Mouse (Mus musculus): ENCODE measurements at regions not wholly inside any gene's neighbourhood (a gene's known extent, or its start where the extent isn't known, plus 50 kb on each side); places are given as distances from the start of the nearest gene placed in this dataset.

DNA sequence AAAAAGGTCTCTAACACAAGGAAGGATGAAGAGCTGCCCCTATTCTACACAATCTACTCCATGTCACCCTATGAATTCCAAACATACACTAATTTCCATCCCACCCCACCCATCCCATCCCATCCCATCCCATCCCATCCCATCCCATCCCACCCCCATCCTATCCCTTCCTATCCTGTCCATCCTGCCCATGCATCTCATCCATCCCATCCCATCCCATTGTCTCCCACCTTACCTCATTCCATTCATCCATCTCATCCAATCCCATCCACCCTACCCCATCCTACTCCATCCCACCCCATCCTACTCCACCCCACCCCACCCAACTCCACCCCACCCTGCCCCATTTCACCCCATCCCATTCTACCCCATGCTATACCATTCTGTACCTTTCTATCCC is 91.9 kb upstream of the Fam92a start:
- H3K9ac ChIP-seq (ENCODE audit: low read depth, low read length): no peak overlapping the region
- H3K4me2 ChIP-seq (ENCODE audit: low read length): no peak overlapping the region
- no peak overlapping the region for H3K27ac ChIP-seq (ENCODE audit: low read length)
- H3K9me3 ChIP-seq (replicated peaks; ENCODE audit: control insufficient read depth, low read length, poor library complexity, severe bottlenecking): no peaks in the 10 kb centered on the region
- no peaks in the 10 kb centered on the region for H3K27me3 ChIP-seq (ENCODE audit: control insufficient read depth, insufficient read depth, low read depth, low read length)
- H3K4me3 ChIP-seq (ENCODE audit: low read depth, low read length): no peak overlapping the region
- no peaks in the 10 kb centered on the region for H3K36me3 ChIP-seq (ENCODE audit: control insufficient read depth, insufficient read depth, low read length)
- peaks cover 6% of the 10 kb centered on the region; the same call in 1 of the 2 replicates for H3K4me1 ChIP-seq (ENCODE audit: control insufficient read depth, insufficient read depth, low read length)
- ATAC-seq: peak; percentile 66; the same call in 1 of the 2 replicates

DNA sequence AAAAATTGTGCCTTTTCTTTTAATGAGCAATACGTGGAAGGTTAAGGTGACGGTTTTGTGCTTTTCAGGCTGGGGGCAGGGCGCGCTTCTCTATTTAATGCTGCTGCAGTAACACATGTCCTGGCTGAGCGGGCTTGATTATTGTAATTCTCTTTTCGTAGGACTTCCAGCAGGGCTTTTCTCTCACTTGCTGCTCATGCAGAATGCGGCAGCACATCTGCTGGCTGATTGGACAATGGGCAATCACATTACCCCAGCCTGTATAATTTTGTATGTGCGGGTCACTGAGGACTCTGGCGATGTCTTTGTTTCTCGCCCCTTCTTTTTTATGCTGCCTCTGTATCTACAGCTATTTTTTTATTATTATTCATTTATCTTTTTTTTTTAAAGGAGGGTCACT is 91.4 kb upstream of the Fam92a start:
- Histone ChIP-seq H3K27ac (ENCODE audit: low read length) (peak overlapping the region; percentile 69), H3K9ac (ENCODE audit: low read depth, low read length) (peak overlapping the region; percentile 52; the same call in 1 of the 2 replicates)
- WGBS: 16% methylated on average over 10 of the region's 10 CpGs

DNA sequence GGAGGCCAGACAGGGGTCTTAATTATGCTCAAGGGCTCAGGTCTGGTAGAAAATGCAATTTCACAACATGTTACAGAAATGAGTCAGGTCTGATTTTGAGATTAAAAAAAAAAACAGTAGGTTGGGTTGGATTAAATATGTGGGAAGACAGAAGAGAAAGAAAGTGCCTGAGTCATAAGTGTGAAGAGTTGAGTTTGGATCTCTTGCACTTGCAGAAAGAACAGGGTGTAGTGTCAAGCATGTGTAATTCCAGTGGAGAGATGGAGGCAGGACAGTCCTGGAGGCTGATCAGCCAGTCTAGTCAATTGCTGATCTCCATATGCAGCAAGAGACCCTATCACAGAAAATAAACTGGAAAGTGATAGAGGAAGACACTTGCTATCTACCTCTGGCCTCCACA is 76.2 kb upstream of the Fam92a start:
- ATAC-seq: no peak
- Histone ChIP-seq H3K4me3 (ENCODE audit: low read depth, low read length) (no peak overlapping the region), H3K9ac (ENCODE audit: low read depth, low read length) (no peak overlapping the region), H3K4me2 (ENCODE audit: low read length) (no peak overlapping the region), H3K4me1 (ENCODE audit: control insufficient read depth, insufficient read depth, low read length) (no peaks in the 10 kb centered on the region), H3K9me3 (replicated peaks; ENCODE audit: control insufficient read depth, low read length, poor library complexity, severe bottlenecking) (no peaks in the 10 kb centered on the region), H3K27me3 (ENCODE audit: control insufficient read depth, insufficient read depth, low read depth, low read length) (no peaks in the 10 kb centered on the region), H3K36me3 (ENCODE audit: control insufficient read depth, insufficient read depth, low read length) (no peaks in the 10 kb centered on the region), H3K27ac (ENCODE audit: low read length) (no peak overlapping the region)

More for the DNA sequence above, 91.4 kb upstream of the Fam92a start:
- H3K36me3 ChIP-seq (ENCODE audit: control insufficient read depth, insufficient read depth, low read length): no peaks in the 10 kb centered on the region
- H3K27me3 ChIP-seq (ENCODE audit: control insufficient read depth, insufficient read depth, low read depth, low read length): no peaks in the 10 kb centered on the region
- no peak overlapping the region for H3K4me3 ChIP-seq (ENCODE audit: low read depth, low read length)
- peak overlapping the region; percentile 41 for H3K4me2 ChIP-seq (ENCODE audit: low read length)
- H3K9me3 ChIP-seq (replicated peaks; ENCODE audit: control insufficient read depth, low read length, poor library complexity, severe bottlenecking): no peaks in the 10 kb centered on the region
- peaks cover 6% of the 10 kb centered on the region; the same call in 1 of the 2 replicates for H3K4me1 ChIP-seq (ENCODE audit: control insufficient read depth, insufficient read depth, low read length)
- peak; percentile 92 for ATAC-seq

- Histone ChIP-seq H3K36me3 (ENCODE audit: control insufficient read depth, insufficient read depth, low read length) (no peaks in the 10 kb centered on the region), H3K27ac (ENCODE audit: low read length) (no peak overlapping the region), H3K4me2 (ENCODE audit: low read length) (no peak overlapping the region), H3K9ac (ENCODE audit: low read depth, low read length) (no peak overlapping the region), H3K4me1 (ENCODE audit: control insufficient read depth, insufficient read depth, low read length) (peaks cover 3% of the 10 kb centered on the region; the same call in 1 of the 2 replicates), H3K9me3 (replicated peaks; ENCODE audit: control insufficient read depth, low read length, poor library complexity, severe bottlenecking) (no peaks in the 10 kb centered on the region), H3K27me3 (ENCODE audit: control insufficient read depth, insufficient read depth, low read depth, low read length) (no peaks in the 10 kb centered on the region), H3K4me3 (ENCODE audit: low read depth, low read length) (no peak overlapping the region)
- ATAC-seq: no peak
- 77% methylated on average over 4 of the region's 4 CpGs for WGBS
These were observed 74.8 kb upstream of the Fam92a start for GRCm38 (mm10) chr4:12246595-12246994.

GRCm38 (mm10) chr4:12240941-12241571 is 69.2 kb upstream of the Fam92a start:
- Histone ChIP-seq H3K9ac (ENCODE audit: low read depth, low read length) (0 out of 2 replicates have a peak overlapping the region, but pooled peaks have one; percentile 44), H3K4me3 (ENCODE audit: low read depth, low read length) (peak overlapping the region; percentile 25; the same call in 1 of the 2 replicates), H3K36me3 (ENCODE audit: control insufficient read depth, insufficient read depth, low read length) (no peaks in the 10 kb centered on the region), H3K27ac (ENCODE audit: low read length) (peak overlapping the region; percentile 42; the same call in 1 of the 2 replicates), H3K4me2 (ENCODE audit: low read length) (peak overlapping the region; percentile 52), H3K4me1 (ENCODE audit: control insufficient read depth, insufficient read depth, low read length) (peaks cover 4% of the 10 kb centered on the region; the same call in 1 of the 2 replicates), H3K9me3 (replicated peaks; ENCODE audit: control insufficient read depth, low read length, poor library complexity, severe bottlenecking) (no peaks in the 10 kb centered on the region), H3K27me3 (ENCODE audit: control insufficient read depth, insufficient read depth, low read depth, low read length) (no peaks in the 10 kb centered on the region)
- ATAC-seq: peak; percentile 91
- WGBS: 2% methylated on average over 12 of the region's 12 CpGs

- Histone ChIP-seq H3K4me2 (ENCODE audit: low read length) (no peak overlapping the region), H3K4me1 (ENCODE audit: control insufficient read depth, insufficient read depth, low read length) (no peaks in the 10 kb centered on the region), H3K9ac (ENCODE audit: low read depth, low read length) (no peak overlapping the region), H3K27ac (ENCODE audit: low read length) (no peak overlapping the region), H3K36me3 (ENCODE audit: control insufficient read depth, insufficient read depth, low read length) (no peaks in the 10 kb centered on the region), H3K27me3 (ENCODE audit: control insufficient read depth, insufficient read depth, low read depth, low read length) (no peaks in the 10 kb centered on the region), H3K9me3 (replicated peaks; ENCODE audit: control insufficient read depth, low read length, poor library complexity, severe bottlenecking) (no peaks in the 10 kb centered on the region), H3K4me3 (ENCODE audit: low read depth, low read length) (no peak overlapping the region)
- WGBS: 73% methylated on average over 1 of the region's 1 CpGs
- no peak for ATAC-seq
These were observed 58.9 kb upstream of the Fam92a start for GRCm38 (mm10) chr4:12230731-12231130.
